Mouse (Mus musculus): ENCODE data around the gene Kif5a. TPM values are rescaled to one million over a fixed set of nuclear protein-coding genes. Genes with fewer than 3 reads are reported as not detected.
A peak's percentile ranks its signal among the peaks of the same experiment; 100 is the strongest.

Gene Kif5a
- polyA plus RNA-seq, 2 experiments from 2014 or later, result not detected

DNA sequence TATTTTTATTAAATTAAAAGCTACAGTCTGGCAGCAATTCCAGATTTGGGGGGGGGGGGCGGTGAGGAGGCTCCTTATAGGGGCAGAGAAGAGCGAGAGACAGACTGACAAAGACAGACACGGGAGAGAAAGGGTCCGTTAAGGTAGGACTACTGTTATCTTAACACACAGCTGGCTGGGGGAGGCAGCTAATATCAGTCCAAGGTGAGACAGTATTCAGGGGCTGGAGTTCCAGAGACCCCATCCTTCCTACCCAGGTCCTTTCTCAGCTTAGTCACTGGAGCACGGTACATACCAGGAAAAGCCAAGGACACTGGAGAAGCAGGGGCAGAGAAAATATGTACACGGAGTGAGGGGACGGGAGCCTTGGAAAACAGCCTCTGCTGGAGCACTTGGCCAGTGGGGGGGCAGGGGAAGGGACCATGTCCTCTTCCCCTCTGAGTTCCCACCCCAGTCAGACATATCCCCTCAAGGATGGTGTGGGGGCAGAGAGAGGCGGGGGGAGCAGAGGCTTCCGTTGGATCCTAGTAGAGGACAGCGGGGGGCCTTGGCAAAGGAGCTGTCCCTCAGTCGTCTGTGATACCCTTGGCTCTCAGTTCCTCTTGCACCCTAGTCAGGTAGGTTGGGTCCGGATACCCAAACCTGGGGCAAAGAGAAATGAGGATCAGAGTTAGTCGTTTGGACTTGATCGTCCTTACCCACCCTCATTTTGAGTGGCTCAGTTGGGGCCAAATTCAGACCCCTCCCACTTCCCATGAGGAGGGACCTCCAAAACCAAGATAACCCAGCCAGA lies 72.6 kb downstream of the Kif5a start:
- no peak for ATAC-seq

DNA sequence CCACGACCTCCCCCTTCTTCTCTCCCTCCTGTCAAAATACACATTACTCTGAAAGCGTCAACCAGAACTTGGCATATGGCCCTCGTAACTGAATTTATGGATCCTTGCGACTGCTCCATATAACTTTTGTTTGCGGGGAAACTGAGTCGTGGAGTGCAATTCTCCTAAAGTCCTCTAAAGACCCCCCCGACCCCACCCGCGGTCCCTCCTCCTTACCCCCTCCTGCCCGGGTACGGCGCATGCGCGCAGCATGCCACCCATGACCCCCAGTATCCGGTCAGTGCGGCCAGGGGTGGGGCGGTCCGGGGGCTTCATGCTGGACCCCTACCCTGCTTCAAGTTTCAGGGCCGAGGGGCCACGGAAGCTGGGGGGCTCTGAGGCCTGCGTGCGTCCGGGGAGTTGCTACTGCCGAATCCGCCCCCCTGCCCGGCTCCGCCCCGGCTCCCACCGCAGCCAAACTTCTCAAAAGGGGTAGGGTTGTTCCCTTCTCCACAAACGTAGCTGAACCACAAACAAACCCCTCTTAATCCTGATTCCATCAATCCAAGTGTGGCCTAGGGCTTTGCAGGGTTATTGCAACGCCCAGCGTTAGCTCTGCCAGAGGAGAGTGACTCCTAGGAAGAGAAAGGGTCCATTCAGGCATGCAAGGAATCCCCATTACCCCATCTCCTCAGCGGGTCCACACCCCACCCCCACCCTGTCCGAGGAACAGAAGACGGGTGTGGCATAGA lies 73.3 kb downstream of the Kif5a start, which contains the start of gene Arhgef25:
Gene Arhgef25 (minus strand): TSS at position 433 of the 731 bp plus-strand sequence.
- ATAC-seq, result no peak

DNA sequence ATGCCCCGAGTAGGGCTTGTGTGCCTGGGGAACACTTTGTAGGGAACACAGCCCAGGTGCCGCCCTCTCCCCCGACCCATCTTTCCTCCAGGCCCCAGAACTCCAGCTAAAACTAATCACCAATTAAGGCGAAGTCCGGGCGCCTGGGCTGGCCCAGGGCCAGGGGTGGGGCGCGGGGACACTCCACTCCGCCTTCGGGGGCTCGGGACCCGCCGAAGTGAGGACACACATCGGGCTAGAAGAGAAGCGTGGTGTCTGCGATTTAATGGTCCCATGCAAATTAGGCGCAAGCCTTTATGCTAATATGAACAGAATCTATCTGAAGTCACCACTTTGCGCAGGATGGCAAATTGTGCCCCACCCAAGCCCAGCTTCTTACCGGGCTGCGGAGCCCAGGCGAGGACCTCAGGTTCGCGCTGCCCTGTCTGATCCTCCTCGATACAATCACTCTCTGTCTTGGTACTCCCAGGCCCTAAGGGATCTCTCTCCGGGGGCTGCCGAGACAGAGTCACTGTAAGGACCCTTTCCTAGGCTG lies 74.0 kb downstream of the Kif5a start:
- ATAC-seq, result peak; percentile 39

DNA sequence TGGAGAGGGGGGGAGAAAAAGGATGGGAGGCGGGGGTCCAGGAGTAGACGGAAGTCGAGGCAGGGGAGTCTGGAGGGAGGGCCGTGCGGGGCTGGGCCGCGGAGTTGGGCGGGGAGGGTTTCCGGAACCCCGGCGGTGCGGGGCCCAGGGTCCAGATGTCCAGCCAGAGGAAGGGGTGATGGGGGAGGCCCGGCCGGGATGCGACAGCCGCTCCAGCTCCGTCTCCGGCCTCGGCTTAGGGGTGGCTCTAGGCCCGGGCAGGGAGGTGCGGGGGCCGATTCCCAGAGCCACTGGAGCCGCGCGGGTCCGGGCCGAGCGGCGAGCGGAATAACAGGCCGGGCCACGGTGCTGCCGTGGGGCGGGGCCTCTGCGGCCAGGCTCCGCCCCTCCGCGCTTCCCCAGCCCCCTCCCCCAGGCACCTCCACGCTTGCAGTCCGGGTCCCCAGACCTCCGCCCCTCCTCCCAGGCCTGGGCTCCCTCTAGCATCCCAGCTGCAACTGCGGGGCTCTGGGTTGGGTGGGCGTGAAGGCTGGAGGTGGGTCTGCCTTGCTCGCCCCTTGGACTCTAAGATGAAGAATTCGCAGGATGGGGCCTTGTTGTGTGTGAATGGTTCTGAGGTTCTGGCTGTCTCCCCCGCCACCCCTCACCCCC lies 74.6 kb downstream of the Kif5a start:
- ATAC-seq, result peak; percentile 31

DNA sequence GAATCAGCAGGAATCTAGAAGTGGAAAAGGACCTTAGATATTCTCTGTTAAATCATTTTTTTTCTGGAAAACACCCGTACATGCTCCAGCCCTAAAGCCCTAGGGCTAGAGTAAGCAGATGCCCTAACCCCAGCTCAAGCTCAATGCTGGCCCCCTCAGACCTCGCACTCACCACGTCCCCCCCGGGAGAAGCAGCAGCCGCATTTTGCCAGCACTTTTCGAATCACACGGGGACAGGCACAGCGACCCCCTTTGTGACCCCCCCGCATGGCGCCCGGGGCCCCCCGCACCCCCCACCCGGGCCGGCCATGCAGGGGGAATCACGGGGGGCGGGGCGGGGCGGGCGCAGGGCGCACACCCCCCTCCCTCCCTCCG lies 75.1 kb downstream of the Kif5a start:
- ATAC-seq, result no peak

DNA sequence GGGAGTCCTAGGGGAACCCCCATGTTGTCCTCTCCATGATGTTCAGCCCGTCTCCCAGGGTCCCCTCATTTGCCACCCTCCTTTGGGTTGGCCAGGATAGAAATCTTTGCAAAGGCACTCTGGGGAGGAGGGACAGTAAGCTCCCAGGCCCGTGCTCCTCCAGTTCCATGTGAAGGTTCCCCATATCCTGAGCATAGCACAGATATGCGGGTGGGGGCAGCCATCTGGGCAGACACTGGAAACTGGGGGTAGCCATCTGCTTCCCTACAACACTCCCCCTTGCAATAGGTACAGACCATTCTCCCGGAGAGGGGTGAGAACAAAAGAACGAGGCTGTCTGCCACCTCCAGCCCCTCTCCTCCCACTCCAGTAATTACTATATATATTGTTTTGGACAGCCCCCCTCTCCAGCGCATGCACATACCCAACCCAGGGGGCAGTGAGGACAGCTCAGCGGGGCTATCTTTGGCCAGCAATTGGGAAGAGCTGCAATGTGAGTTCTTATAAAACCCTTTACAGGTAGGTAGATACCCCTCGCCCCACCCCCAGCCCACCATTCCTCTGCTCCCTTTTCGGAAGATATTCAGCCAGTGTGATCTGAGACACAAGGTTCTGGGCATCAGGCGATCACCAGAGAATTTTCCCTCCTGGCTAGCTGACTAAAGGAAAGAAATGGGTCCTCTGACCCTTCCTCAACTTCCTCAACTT lies 75.6 kb downstream of the Kif5a start:
- ATAC-seq, result no peak

DNA sequence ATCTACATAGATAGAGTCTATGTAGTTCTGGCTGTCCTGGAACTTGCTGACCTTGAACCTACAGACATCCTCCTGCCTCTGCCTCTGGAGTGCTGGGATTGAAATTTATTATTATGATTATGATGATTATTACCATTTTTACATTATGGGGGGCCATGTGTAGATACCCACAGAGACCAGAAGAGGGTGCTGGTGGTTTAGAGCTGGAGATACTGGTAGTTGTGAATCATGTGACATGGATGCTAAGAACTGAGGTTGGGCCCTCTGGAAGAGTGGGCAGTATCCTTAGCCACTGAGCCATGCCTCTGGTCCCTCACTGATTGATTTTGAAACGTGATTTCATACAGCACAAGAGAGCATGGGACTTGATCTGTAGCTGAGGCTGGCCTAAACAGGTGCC lies 76.7 kb downstream of the Kif5a start:
- ATAC-seq, result no peak

DNA sequence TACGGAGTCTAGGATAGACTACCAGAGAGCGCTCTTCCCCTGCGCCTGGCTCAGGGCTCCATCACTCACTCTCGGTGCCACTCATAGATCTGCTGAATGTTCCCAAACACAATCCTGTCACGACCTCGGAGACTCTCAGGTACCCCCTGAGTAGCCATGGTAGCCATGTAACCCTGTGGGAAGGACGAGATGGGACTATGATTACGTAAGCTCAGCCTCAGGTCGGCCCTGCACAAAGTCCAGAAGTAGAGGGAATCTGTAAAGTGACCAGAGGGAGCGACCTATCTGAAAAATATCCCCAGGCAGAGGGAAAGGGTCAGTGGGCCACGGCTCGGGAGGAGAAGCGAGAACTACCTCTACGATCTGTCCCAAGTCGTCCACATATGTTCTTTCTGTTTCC lies 77.6 kb downstream of the Kif5a start:
- no peak for ATAC-seq

DNA sequence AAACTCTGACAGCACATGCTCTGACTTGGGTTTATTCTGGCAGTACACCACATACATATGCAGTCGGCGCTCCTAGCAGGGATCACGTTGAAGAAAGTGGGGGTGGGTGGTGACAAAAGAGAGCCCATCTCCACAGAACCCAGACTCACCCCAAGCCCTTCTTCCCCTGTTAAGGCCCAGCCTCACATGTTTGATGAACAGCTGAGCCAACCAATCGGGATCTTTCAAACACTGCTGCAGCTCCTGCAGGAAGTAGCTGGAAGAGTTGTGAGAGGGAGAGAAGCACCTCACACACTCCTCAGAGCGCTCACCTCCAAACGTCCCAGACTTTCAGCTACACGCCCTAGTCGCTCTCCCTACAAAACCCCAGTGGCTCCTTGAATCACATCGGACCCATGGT lies 78.0 kb downstream of the Kif5a start:
- no peak for ATAC-seq

DNA sequence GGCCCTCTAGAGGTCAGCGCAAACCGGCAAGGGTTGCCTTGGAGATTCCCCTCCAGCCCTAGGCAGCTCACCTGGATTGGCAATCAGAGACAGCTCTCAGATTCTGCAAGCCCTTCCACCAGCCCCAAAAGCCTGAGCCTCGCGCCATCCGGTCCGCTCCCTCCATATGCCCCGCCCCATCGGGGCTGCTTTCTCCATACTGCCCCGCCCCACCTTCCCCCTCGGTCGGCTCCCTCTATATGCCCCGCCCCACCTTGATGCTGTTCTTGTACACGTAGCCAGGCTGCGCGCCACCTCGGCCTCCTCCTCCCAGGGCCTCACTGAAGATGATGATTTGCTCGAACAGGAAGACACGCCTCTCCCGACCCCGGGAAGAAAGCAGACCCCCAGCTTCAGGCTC lies 79.4 kb downstream of the Kif5a start:
- no peak for ATAC-seq

DNA sequence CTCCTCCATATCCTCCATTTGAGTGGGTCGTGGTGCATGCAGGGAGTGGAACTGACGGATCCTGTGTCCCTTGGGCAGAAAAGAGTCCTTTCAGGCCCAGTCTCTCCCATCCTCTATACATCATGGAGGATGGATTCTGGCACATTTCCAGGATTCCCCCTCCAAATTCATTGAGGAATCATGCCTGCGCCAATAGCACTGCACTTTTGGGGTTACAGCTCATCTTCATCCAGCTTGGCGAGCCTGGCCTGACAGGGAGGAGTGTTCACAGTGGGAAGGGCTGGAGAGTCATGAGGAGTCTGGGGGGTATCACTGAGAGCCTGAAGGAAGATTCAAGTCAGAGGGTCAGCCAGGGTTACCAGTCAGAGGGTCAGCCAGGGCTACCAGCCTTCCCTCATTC lies 80.5 kb downstream of the Kif5a start:
- no peak for ATAC-seq

DNA sequence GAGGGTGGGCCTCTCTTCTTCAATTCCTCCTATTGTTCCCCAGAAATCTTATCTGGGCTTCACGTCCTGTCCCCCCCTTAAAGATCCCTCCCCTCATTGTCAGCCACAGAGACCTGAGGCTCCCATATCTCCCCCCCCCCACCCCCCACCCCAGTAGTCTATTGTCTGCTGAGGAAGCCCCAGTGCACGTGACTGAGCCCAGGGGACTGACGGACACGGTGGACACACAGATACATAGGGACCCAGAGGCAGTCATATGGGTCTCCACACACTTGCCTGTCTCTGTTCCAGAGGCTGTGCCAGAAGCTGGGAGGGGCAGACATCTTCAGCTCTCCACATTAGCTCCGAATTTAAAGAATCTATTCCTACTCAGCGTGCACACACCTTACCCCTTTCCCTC lies 81.6 kb downstream of the Kif5a start:
- no peak for ATAC-seq

DNA sequence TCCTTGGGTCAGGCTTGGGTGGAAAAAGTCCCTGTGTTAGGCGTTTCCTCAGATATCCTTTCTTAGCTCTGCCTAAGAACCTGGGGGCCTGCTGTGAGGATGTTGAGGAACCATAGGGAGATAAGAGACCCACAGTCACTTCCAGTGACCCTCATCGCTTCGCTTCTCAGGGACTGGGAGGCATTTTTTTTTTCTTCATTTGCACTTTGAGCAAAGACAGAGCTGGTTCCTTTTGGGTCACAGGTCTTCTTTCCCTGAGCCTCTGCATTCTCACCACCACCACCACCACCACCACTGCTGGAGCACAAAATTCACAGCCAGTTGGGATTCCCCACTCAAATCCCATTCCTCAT lies 82.5 kb downstream of the Kif5a start:
- ATAC-seq, result no peak

DNA sequence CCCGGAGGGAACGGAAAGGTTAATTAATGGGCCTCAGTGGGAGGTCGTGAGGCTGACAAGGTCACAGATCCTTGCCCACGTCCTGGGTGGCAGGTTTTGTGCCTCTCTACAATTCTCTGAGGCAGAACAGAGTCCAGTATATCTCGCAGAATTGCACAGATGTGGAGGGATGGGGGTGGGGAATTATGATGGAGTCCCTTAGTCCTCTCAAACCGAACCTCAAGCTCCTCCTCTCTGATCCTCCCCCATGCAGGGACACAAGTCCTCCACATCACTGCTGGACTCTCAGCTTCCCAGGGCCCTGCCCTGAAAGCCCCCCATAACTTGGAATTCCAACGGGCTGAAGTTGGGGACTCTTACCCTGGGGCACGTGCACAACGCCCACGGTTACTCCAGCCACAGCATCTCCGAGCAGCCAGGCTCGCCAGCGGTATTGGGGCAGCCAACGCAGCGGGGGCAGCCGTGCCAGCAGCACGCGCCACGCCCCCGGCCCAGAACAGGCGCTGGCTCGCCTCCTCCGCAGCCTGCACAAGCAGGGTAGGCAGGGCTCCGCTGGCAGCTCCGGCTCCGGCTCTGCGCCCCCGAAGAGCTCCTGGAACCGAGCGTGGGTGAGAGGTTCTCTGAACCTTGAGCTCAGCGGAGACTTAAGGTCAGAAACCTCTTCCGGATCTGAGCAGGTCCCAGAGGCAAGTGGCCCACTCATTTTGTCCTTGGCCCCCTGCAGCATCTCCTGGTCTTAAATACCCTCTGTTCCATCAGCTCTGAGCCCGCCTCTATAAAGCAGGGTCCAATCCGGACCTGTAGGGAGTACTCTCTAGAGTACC lies 83.1 kb downstream of the Kif5a start, which contains the start of gene Slc26a10:
Gene Slc26a10 (minus strand): TSS at position 775 of the 824 bp plus-strand sequence.
- peak; percentile 11 for ATAC-seq

DNA sequence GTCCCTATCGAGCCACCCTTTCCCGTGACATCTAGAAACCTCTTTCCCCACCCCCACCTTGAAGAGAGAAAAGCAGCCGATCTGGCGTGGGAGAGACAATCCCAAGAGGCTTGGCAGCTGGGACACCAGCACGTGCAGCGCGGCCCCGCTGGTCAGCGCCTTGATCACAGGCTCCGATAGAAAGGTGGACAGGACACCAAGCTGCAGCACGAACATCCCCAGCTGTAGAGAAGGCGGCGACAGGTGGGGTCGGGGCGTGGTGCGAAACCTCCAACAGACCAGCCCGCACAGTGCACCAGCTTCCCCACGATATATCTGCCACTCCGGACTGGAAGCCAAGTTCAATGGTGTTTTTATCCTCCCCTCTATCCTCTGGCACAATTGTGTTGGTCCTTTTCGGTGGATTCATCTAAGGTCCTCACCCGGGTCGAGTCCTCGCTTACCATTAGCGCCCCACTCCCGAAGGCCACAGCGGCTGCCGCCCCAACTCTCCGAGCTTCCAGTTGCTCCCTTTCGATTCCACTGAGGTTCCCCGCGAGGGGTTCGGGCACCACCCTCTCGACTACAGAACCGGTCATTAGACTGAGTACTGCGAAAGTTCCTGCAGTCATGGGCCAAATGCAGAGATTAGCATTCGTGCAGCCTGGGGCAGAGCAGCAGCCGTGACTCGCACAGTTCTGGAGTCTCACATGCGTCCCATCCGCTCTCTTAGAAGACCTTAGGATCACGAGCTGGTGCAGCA lies 84.7 kb downstream of the Kif5a start:
- ATAC-seq, result no peak

DNA sequence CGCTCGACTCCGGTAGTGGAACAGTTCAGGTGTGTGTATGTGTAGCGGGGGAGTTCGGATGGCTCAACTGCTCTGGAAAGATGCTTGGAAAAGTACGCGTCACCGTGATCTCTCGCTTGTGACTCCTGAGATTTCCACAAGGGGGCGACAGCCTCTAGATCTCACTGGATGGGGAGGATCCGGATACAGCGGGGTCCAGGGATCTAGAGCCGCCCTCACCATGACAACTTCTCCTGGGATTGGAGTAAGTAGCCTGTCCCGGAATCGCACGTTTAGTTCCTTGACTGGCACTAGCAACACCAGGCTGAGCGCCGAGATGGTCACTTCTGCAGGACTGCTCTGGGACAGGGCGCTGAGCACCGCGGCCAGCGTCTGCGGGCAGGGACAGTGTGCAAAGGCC lies 85.4 kb downstream of the Kif5a start:
- peak; percentile 53 for ATAC-seq

DNA sequence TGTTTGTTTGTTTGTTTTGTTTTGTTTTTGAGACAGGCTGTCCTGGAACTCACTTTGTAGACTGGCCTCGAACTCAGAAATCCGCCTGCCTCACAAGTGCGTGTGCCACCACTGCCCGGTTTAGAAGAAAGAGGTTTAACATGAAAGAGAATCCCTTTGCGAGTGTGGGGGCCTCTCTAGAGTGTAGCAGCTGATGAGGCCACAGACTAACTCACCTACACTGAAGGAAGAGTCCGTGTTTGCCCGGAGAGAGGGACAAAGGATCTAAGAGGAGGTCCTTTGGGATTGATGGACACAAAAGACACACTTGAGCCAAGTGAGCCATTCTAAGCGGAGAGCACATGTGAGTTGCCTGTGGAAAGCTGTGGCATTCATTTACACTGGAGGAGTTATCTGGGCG lies 85.9 kb downstream of the Kif5a start:
- ATAC-seq, result no peak

DNA sequence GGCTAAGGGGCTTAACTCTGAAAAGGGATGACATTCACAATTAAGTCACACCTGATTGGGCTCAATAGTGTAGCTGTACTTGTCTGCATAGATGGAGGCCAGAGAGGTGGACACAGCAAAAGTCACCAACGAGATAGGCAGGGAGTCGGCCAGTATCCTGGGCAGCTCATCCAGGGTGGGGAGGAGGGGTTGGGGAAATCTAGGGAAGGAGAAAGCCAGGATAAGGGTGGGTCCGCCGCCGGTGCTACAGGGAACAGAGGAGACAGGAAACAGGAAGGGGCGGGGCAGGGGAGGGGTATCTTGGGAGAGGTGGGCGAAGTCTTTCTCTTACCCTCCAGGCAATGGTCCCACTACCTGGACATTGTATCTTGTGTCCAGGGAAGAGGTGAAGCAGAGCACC lies 86.4 kb downstream of the Kif5a start:
- ATAC-seq, result no peak

DNA sequence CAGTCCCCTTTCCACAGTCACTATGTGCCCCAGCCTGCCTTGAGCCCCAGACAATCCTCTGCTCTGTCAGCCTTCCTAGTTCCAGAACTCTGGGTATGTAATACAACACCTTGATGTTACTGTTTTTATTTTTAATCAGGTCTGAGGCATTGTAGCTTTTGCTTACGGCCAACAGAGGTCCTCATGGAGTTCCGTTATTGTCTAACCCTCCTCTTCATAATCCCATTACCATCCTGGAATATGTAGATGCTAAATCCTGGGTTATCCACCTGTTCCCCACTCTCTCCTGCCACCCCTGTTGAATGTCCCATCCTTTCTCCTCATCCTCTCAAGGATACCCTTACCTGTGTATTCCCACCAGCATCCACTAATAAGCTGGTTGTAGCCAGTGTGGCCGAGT lies 86.9 kb downstream of the Kif5a start:
- ATAC-seq, result no peak
